Mouse (Mus musculus) midbrain, postnatal 0 days (tissue): ENCODE measurements around the gene Rpp14. TPM values are rescaled to one million over a fixed set of nuclear protein-coding genes. Genes with fewer than 3 reads are reported as not detected.

Source experiments
- ATAC-seq: fragments of 200-750 bp; cut with Nextera tagmentation; 2 replicates; pipeline ENCODE4 v1.8.0; 2017; ENCODE audit warnings: moderate number of reproducible peaks, mild to moderate bottlenecking, moderate TSS enrichment, moderate library complexity; ENCODE audit not compliant: low FRiP score
- DNase-seq: peaks from one replicate; pipeline ENCODE4 v3.0.0-alpha.2; 2015; ENCODE audit warnings: low spot score
- H3K27ac ChIP-seq: fragments of 300-500 bp; sonication (generic); 2 replicates; pipeline ENCODE4 v1.5.1; 2014; ENCODE audit warnings: low read depth, mild to moderate bottlenecking, low read length, mixed read lengths
- H3K27me3 ChIP-seq: fragments of 300-500 bp; sonication (generic); 2 replicates; pipeline ENCODE4 v1.6.1; 2014; ENCODE audit warnings: low read length, control low read depth, mixed read lengths; ENCODE audit not compliant: insufficient read depth
- H3K36me3 ChIP-seq: fragments of 300-500 bp; sonication (generic); 2 replicates; pipeline ENCODE4 v1.6.1; 2014; ENCODE audit warnings: low read length, control low read depth, mixed read lengths; ENCODE audit not compliant: insufficient read depth
- H3K4me1 ChIP-seq: fragments of 300-500 bp; sonication (generic); 2 replicates; pipeline ENCODE4 v1.6.1; 2014; ENCODE audit warnings: mild to moderate bottlenecking, control low read depth, antibody characterized with exemption, low read length, mixed read lengths; ENCODE audit not compliant: insufficient read depth
- H3K4me2 ChIP-seq: fragments of 300-500 bp; sonication (generic); 2 replicates; pipeline ENCODE4 v1.6.1; 2014; ENCODE audit warnings: low read depth, mild to moderate bottlenecking, low read length, mixed read lengths; ENCODE audit not compliant: poor library complexity, severe bottlenecking
- H3K4me3 ChIP-seq: fragments of 300-500 bp; sonication (generic); 2 replicates; pipeline ENCODE4 v1.5.1; 2014; ENCODE audit warnings: low read depth, mild to moderate bottlenecking, low read length, moderate library complexity
- H3K9ac ChIP-seq: fragments of 300-500 bp; sonication (generic); replicated peaks from 2 replicates; pipeline ENCODE4 v1.6.1; 2014; ENCODE audit warnings: mild to moderate bottlenecking, low read length, moderate library complexity, mixed read lengths; ENCODE audit not compliant: poor library complexity, severe bottlenecking
- H3K9me3 ChIP-seq: fragments of 300-500 bp; sonication (generic); 2 replicates; pipeline ENCODE4 v1.6.1; 2016; ENCODE audit warnings: low read length, control low read depth
- CTCF ChIP-seq: IDR thresholded peaks from 2 replicates; pipeline ENCODE4 v1.5.1; 2016; ENCODE audit warnings: antibody characterized with exemption, mild to moderate bottlenecking
- WGBS: fragments of 180-500 bp; shearing (Covaris S2); extraction: QIAGEN DNeasy Blood & Tissue Kit; methylation state at CpG from one replicate; pipeline ENCODE4 v1.1.7; 2014; 5-methylcytosine and 5-hydroxymethylcytosine counted together
- polyA plus RNA-seq: library from polyadenylated mRNA; unstranded; fragments of >200 nt; fragmentation: Nextera tagmentation; extraction: Ambion mirVana; gene quantifications from 2 replicates; pipeline ENCODE4 v1.2.1, GENCODE M21; 2015
- total RNA-seq: library from RNA; depleted of rRNA; stranded (reverse); fragments of >200 nt; gene quantifications from 2 replicates; pipeline ENCODE4 v1.2.3, GENCODE M21; 2014

Gene Rpp14
- total and polyA plus RNA-seq, 2 experiments from 2014 or later, result 20.6 to 39.6 TPM

GRCm38 (mm10) chr14:8102676-8103075 is 22.5 kb downstream of the Rpp14 start:
- ATAC-seq (no peak), DNase-seq (no peak)
- TF ChIP-seq CTCF, result no peak
- Histone ChIP-seq H3K4me2 (no peak overlapping the region), H3K36me3 (no peaks in the 10 kb centered on the region), H3K4me1 (peaks cover 11% of the 10 kb centered on the region; the same call in 1 of the 2 replicates), H3K27ac (no peak overlapping the region), H3K27me3 (no peaks in the 10 kb centered on the region), H3K9me3 (no peaks in the 10 kb centered on the region), H3K9ac (no peak overlapping the region), H3K4me3 (no peak overlapping the region)
- 75% methylated on average over 12 of the region's 12 CpGs for WGBS

- WGBS, result 84% methylated on average over 4 of the region's 4 CpGs
- Histone ChIP-seq H3K4me1 (no peaks in the 10 kb centered on the region), H3K27ac (no peak overlapping the region), H3K9ac (no peak overlapping the region), H3K4me2 (no peak overlapping the region), H3K36me3 (no peaks in the 10 kb centered on the region), H3K9me3 (no peaks in the 10 kb centered on the region), H3K4me3 (no peak overlapping the region), H3K27me3 (no peaks in the 10 kb centered on the region)
- no peak for TF ChIP-seq CTCF
- no peak for ATAC-seq
- no peak for DNase-seq
Measured at GRCm38 (mm10) chr14:8108047-8108446, 27.9 kb downstream of the Rpp14 start.

GRCm38 (mm10) chr14:8108976-8109375 is 28.8 kb downstream of the Rpp14 start:
- no peak overlapping the region for H3K4me3 ChIP-seq
- no peak overlapping the region for H3K4me2 ChIP-seq
- TF ChIP-seq CTCF, result no peak
- H3K27me3 ChIP-seq, result no peaks in the 10 kb centered on the region
- no peaks in the 10 kb centered on the region for H3K4me1 ChIP-seq
- no peak overlapping the region for H3K27ac ChIP-seq
- no peaks in the 10 kb centered on the region for H3K9me3 ChIP-seq
- WGBS, result 95% methylated on average over 1 of the region's 1 CpGs
- DNase-seq, result no peak
- H3K36me3 ChIP-seq, result no peaks in the 10 kb centered on the region
- no peak for ATAC-seq
- H3K9ac ChIP-seq, result no peak overlapping the region

- 89% methylated on average over 6 of the region's 6 CpGs for WGBS
- H3K4me2 ChIP-seq, result no peak overlapping the region
- ATAC-seq, result no peak
- H3K9me3 ChIP-seq, result no peaks in the 10 kb centered on the region
- H3K4me3 ChIP-seq, result no peak overlapping the region
- no peak overlapping the region for H3K9ac ChIP-seq
- no peaks in the 10 kb centered on the region for H3K4me1 ChIP-seq
- DNase-seq, result no peak
- no peaks in the 10 kb centered on the region for H3K36me3 ChIP-seq
- no peak overlapping the region for H3K27ac ChIP-seq
- H3K27me3 ChIP-seq, result no peaks in the 10 kb centered on the region
- TF ChIP-seq CTCF, result no peak
Measured at GRCm38 (mm10) chr14:8111545-8111944, 31.4 kb downstream of the Rpp14 start.

GRCm38 (mm10) chr14:8112036-8112435 is 31.9 kb downstream of the Rpp14 start:
- Histone ChIP-seq H3K4me2 (no peak overlapping the region), H3K9ac (no peak overlapping the region), H3K9me3 (no peaks in the 10 kb centered on the region), H3K4me1 (no peaks in the 10 kb centered on the region), H3K27me3 (no peaks in the 10 kb centered on the region), H3K27ac (no peak overlapping the region), H3K4me3 (no peak overlapping the region), H3K36me3 (no peaks in the 10 kb centered on the region)
- no peak for DNase-seq
- no peak for ATAC-seq
- 88% methylated on average over 8 of the region's 8 CpGs for WGBS
- TF ChIP-seq CTCF, result no peak

- H3K27ac ChIP-seq, result no peak overlapping the region
- TF ChIP-seq CTCF, result no peak
- H3K9ac ChIP-seq, result no peak overlapping the region
- H3K4me1 ChIP-seq, result no peaks in the 10 kb centered on the region
- DNase-seq (no peak), ATAC-seq (no peak)
- no peak overlapping the region for H3K4me3 ChIP-seq
- WGBS, result 92% methylated on average over 2 of the region's 2 CpGs
- H3K9me3 ChIP-seq, result no peaks in the 10 kb centered on the region
- H3K4me2 ChIP-seq, result no peak overlapping the region
- no peaks in the 10 kb centered on the region for H3K36me3 ChIP-seq
- no peaks in the 10 kb centered on the region for H3K27me3 ChIP-seq
Measured at GRCm38 (mm10) chr14:8113616-8114015, 33.4 kb downstream of the Rpp14 start.

- H3K27me3 ChIP-seq, result no peaks in the 10 kb centered on the region
- no peak for ATAC-seq
- 64% methylated on average over 3 of the region's 3 CpGs for WGBS
Measured at GRCm38 (mm10) chr14:8114306-8114705, 34.1 kb downstream of the Rpp14 start.

More at GRCm38 (mm10) chr14:8114306-8114705, 34.1 kb downstream of the Rpp14 start:
- no peak overlapping the region for H3K4me2 ChIP-seq
- TF ChIP-seq CTCF, result no peak
- no peak overlapping the region for H3K27ac ChIP-seq
- no peak for DNase-seq
- H3K4me1 ChIP-seq, result no peaks in the 10 kb centered on the region
- H3K4me3 ChIP-seq, result no peak overlapping the region
- H3K9ac ChIP-seq, result no peak overlapping the region
- no peaks in the 10 kb centered on the region for H3K36me3 ChIP-seq
- no peaks in the 10 kb centered on the region for H3K9me3 ChIP-seq
